Comparison of ENCODE assay signal across 7 mouse cellular contexts in the genomic region with DNA sequence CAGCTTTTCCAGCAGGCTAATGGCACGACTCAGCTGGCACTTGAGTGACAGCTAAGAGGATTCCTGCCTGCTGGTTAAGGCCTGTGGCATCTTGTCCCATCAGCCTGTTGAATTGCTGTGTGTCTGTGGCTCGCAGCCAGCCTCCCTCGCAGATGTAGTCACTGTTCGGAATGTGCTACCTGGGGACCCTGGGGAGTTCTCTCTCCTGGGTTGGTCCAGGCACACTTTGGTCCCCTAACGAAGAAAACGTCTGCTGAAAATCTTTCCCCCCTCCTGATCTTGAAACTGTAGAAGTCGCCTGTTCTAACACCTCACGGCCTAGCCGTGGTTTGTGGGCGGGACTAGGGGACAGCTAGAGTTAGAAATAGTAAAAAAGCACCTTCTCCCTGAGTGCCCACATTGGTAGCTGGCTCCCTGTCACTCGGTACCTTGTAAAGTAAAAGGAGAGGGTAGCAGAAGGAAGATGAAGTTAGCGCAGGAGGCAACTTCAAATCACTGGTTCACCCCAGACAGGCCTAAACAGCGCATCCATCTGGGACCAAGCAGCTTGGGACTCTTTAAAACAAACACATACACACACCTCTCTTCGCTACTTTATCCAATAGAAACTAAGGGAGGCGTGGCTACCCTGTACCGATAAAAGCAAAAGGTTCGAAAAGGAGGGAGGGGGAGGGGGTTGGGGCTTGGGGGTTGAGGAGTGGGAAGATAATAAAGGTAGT. TPM values are rescaled to one million over a fixed set of nuclear protein-coding genes. Genes with fewer than 3 reads are reported as not detected.
A peak's percentile ranks its signal among the peaks of the same experiment; 100 is the strongest.
DNase-seq lines count a peak whose midpoint lies in the region; ATAC-seq lines count a peak whose summit lies in the region.

No protein-coding gene starts in this region.

- no peaks in the 10 kb centered on the region for H3K36me3 ChIP-seq in embryonic facial prominence, embryonic 14.5 days (ENCODE audit: control insufficient read depth, insufficient read depth, low read length)
- H3K36me3 ChIP-seq in hindbrain, embryonic 14.5 days (replicated peaks; ENCODE audit: control insufficient read depth, insufficient read depth): no peaks in the 10 kb centered on the region
- H3K36me3 ChIP-seq in liver, embryonic 11.5 days (ENCODE audit: control insufficient read depth, insufficient read depth, low read length): no peaks in the 10 kb centered on the region
- H3K36me3 ChIP-seq in stomach, embryonic 14.5 days (ENCODE audit: control insufficient read depth, insufficient read depth, low read length): no peaks in the 10 kb centered on the region

- peak overlapping the region; percentile 55 for H3K4me2 ChIP-seq in embryonic facial prominence, embryonic 14.5 days (ENCODE audit: low read depth, low read length)
- peak overlapping the region; percentile 48 for H3K4me2 ChIP-seq in hindbrain, embryonic 14.5 days (replicated peaks)
- peak overlapping the region; percentile 53 for H3K4me2 ChIP-seq in liver, embryonic 11.5 days
- H3K4me2 ChIP-seq in stomach, embryonic 14.5 days (replicated peaks; ENCODE audit: low read depth, low read length): peak overlapping the region; percentile 42

- 13% methylated on average over 17 of the region's 17 CpGs for WGBS in embryonic facial prominence, embryonic 14.5 days
- WGBS in hindbrain, embryonic 14.5 days: 11% methylated on average over 17 of the region's 17 CpGs
- WGBS in liver, embryonic 11.5 days: 18% methylated on average over 17 of the region's 17 CpGs
- WGBS in stomach, embryonic 14.5 days: 20% methylated on average over 17 of the region's 17 CpGs

- H3K27me3 ChIP-seq in embryonic facial prominence, embryonic 14.5 days (replicated peaks; ENCODE audit: control insufficient read depth, insufficient read depth, low read length): no peaks in the 10 kb centered on the region
- H3K27me3 ChIP-seq in hindbrain, embryonic 14.5 days (ENCODE audit: control insufficient read depth, insufficient read depth, low read length): no peaks in the 10 kb centered on the region
- no peaks in the 10 kb centered on the region; the same call in 1 of the 2 replicates for H3K27me3 ChIP-seq in liver, embryonic 11.5 days (replicated peaks; ENCODE audit: control insufficient read depth, insufficient read depth, low read length)
- no peaks in the 10 kb centered on the region for H3K27me3 ChIP-seq in stomach, embryonic 14.5 days (ENCODE audit: control insufficient read depth, insufficient read depth, low read length)

- H3K9ac ChIP-seq in embryonic facial prominence, embryonic 14.5 days (ENCODE audit: low read depth, low read length): 0 out of 2 replicates have a peak overlapping the region, but pooled peaks have one; percentile 7
- 0 out of 2 replicates have a peak overlapping the region, but pooled peaks have one; percentile 1 for H3K9ac ChIP-seq in hindbrain, embryonic 14.5 days
- no peak overlapping the region for H3K9ac ChIP-seq in liver, embryonic 11.5 days (ENCODE audit: low read depth, low read length)
- H3K9ac ChIP-seq in stomach, embryonic 14.5 days (replicated peaks; ENCODE audit: low read depth, low read length): 0 out of 2 replicates have a peak overlapping the region, but pooled peaks have one; percentile 22

- ATAC-seq in embryonic facial prominence, embryonic 14.5 days (ENCODE audit: low read depth): peak; percentile 86
- ATAC-seq in hindbrain, embryonic 14.5 days (ENCODE audit: low FRiP score): peak; percentile 83
- ATAC-seq in liver, embryonic 11.5 days (replicated peaks; ENCODE audit: low FRiP score): peak; percentile 85
- peak; percentile 79 for ATAC-seq in stomach, embryonic 14.5 days (ENCODE audit: insufficient number of reproducible peaks, insufficient read depth, low FRiP score, low read depth)

- H3K9me3 ChIP-seq in embryonic facial prominence, embryonic 14.5 days (ENCODE audit: control insufficient read depth, low read length): no peaks in the 10 kb centered on the region
- H3K9me3 ChIP-seq in hindbrain, embryonic 14.5 days (ENCODE audit: control insufficient read depth, low read length): no peaks in the 10 kb centered on the region
- no peaks in the 10 kb centered on the region for H3K9me3 ChIP-seq in liver, embryonic 11.5 days (ENCODE audit: control insufficient read depth, low read length)
- H3K9me3 ChIP-seq in stomach, embryonic 14.5 days (ENCODE audit: control insufficient read depth, low read depth, low read length): no peaks in the 10 kb centered on the region

- peak overlapping the region; percentile 31 for H3K4me3 ChIP-seq in embryonic facial prominence, embryonic 14.5 days (ENCODE audit: low read depth, low read length)
- H3K4me3 ChIP-seq in hindbrain, embryonic 14.5 days (replicated peaks; ENCODE audit: low read length): peak overlapping the region; percentile 28
- H3K4me3 ChIP-seq in liver, embryonic 11.5 days (ENCODE audit: low read depth, low read length): peak overlapping the region; percentile 49
- peak overlapping the region; percentile 32 for H3K4me3 ChIP-seq in stomach, embryonic 14.5 days (ENCODE audit: low read depth, low read length)

- H3K4me1 ChIP-seq in embryonic facial prominence, embryonic 14.5 days (ENCODE audit: control insufficient read depth, insufficient read depth, low read length): peaks cover 17% of the 10 kb centered on the region; the same call in 1 of the 2 replicates
- H3K4me1 ChIP-seq in hindbrain, embryonic 14.5 days (replicated peaks; ENCODE audit: control insufficient read depth, insufficient read depth, low read length): 0 out of 2 replicates have a peak, but pooled peaks cover 11% of the 10 kb centered on the region
- peaks cover 3% of the 10 kb centered on the region for H3K4me1 ChIP-seq in liver, embryonic 11.5 days (replicated peaks; ENCODE audit: control insufficient read depth, insufficient read depth, low read length)
- peaks cover 5% of the 10 kb centered on the region for H3K4me1 ChIP-seq in stomach, embryonic 14.5 days (ENCODE audit: control insufficient read depth, insufficient read depth, low read length)

- DNase-seq in 3134 (ENCODE audit: extremely low read depth, insufficient read length, low spot score) (peak; percentile 57), A20 (ENCODE audit: low read depth, low spot score) (peak; percentile 68)
- DNase-seq in embryonic facial prominence, embryonic 14.5 days (ENCODE audit: low spot score): peak; percentile 76
- peak; percentile 39 for DNase-seq in hindbrain, embryonic 14.5 days (ENCODE audit: low spot score)
- no peak for DNase-seq in liver, embryonic 11.5 days (ENCODE audit: low spot score)
- DNase-seq in spleen, postnatal 14 days (ENCODE audit: low spot score in 2 of 2): no peak

- H3K27ac ChIP-seq in embryonic facial prominence, embryonic 14.5 days (replicated peaks; ENCODE audit: low read depth, low read length): 0 out of 2 replicates have a peak overlapping the region, but pooled peaks have one; percentile 19
- H3K27ac ChIP-seq in hindbrain, embryonic 14.5 days: no peak overlapping the region
- H3K27ac ChIP-seq in liver, embryonic 11.5 days (ENCODE audit: low read depth, low read length): no peak overlapping the region
- H3K27ac ChIP-seq in stomach, embryonic 14.5 days (ENCODE audit: low read length): no peak overlapping the region

RNA-seq across cellular contexts. Expression of a gene that starts 1.2 kb away (rescaled TPM):
- 2.3 and 2.4 TPM in 2 replicates for polyA plus RNA-seq in embryonic facial prominence, embryonic 14.5 days (2014; fragmentation: Nextera tagmentation; extraction: Ambion mirVana)
- 10.3 and 14.0 TPM in 2 replicates for polyA plus RNA-seq in hindbrain, embryonic 14.5 days (2014; fragmentation: Nextera tagmentation; extraction: Ambion mirVana)
- 0.49 and 0.52 TPM in 2 replicates for polyA plus RNA-seq in liver, embryonic 11.5 days (2014; fragmentation: Nextera tagmentation; extraction: Ambion mirVana)
- 4.9 and 5.9 TPM in 2 replicates for polyA plus RNA-seq in stomach, embryonic 14.5 days (2014; fragmentation: Nextera tagmentation; extraction: Ambion mirVana)

Comparison
In these comparisons a context has a peak if more than half of its experiments do, and no peak if none do; other contexts are left out.
1. DNase-seq: peak in 3134 (single experiment), A20 (single experiment), embryonic facial prominence, embryonic 14.5 days (single experiment) and hindbrain, embryonic 14.5 days (single experiment); none in liver, embryonic 11.5 days (single experiment) and spleen, postnatal 14 days (0 of 2).
2. Peak in every context shown above with its lines, with median percentiles within 50 percentile points of each other: ATAC-seq, H3K4me2 ChIP-seq and H3K4me3 ChIP-seq.